Mouse (Mus musculus) gastrocnemius, postnatal 4 days (tissue): Measurements from ENCODE around the gene Slc9a3r1. TPM values are rescaled to one million over a fixed set of nuclear protein-coding genes. Genes with fewer than 3 reads are reported as not detected.

Experiments used
- DNase-seq, 2 experiments: peaks; one replicate each; pipeline ENCODE4 v3.0.0; 2021 to 2022; ENCODE audit warnings: low spot score in 2 of 2, mixed read lengths in 2 of 2
- total RNA-seq, 2 experiments: library from RNA; stranded (reverse); gene quantifications; 2 replicates each; pipeline ENCODE4 v1.2.3; 2021

Slc9a3r1 gene
- total RNA-seq, 2 experiments from 2014 or later = 10.9 to 12.4 TPM

GRCm38 (mm10) chr11:115161578-115162204 is 1.4 kb upstream of the Slc9a3r1 start:
- DNase-seq = no peak

- no peak for DNase-seq
Measured at GRCm38 (mm10) chr11:115162205-115162601, 938 bp upstream of the Slc9a3r1 start.

GRCm38 (mm10) chr11:115163568-115164150 is 518 bp downstream of the Slc9a3r1 start:
- DNase-seq = peak in 1 of 2 experiments; percentile 63

- DNase-seq = no peak
Measured at GRCm38 (mm10) chr11:115164341-115164975, 1.3 kb downstream of the Slc9a3r1 start.

- no peak for DNase-seq
Measured at GRCm38 (mm10) chr11:115164976-115165374, 1.8 kb downstream of the Slc9a3r1 start.

GRCm38 (mm10) chr11:115166776-115167175 is 3.6 kb downstream of the Slc9a3r1 start:
- no peak for DNase-seq

- no peak for DNase-seq
Measured at GRCm38 (mm10) chr11:115167631-115168249, 4.6 kb downstream of the Slc9a3r1 start.

GRCm38 (mm10) chr11:115169430-115169829 is 6.3 kb downstream of the Slc9a3r1 start:
- DNase-seq = no peak

- DNase-seq = no peak
Measured at GRCm38 (mm10) chr11:115171125-115171524, 8.0 kb downstream of the Slc9a3r1 start.

GRCm38 (mm10) chr11:115172825-115173287 is 9.7 kb downstream of the Slc9a3r1 start:
- DNase-seq = no peak

- DNase-seq = no peak
Measured at GRCm38 (mm10) chr11:115173549-115174339, 10.6 kb downstream of the Slc9a3r1 start.

GRCm38 (mm10) chr11:115176399-115177190 is 13.5 kb downstream of the Slc9a3r1 start:
- no peak for DNase-seq

GRCm38 (mm10) chr11:115177559-115178195 is 14.5 kb downstream of the Slc9a3r1 start:
- DNase-seq = no peak

- DNase-seq = no peak
Measured at GRCm38 (mm10) chr11:115178766-115179165, 15.6 kb downstream of the Slc9a3r1 start.

GRCm38 (mm10) chr11:115179191-115179590 is 16.1 kb downstream of the Slc9a3r1 start:
- DNase-seq = no peak

GRCm38 (mm10) chr11:115179881-115180280 is 16.7 kb downstream of the Slc9a3r1 start:
- DNase-seq = no peak

GRCm38 (mm10) chr11:115181913-115182638 is 18.9 kb downstream of the Slc9a3r1 start:
- DNase-seq = peak; percentile 71 to 78

GRCm38 (mm10) chr11:115184973-115185372 is 21.8 kb downstream of the Slc9a3r1 start:
- no peak for DNase-seq

- DNase-seq = peak; percentile 99 to 100
Measured at GRCm38 (mm10) chr11:115187224-115187639, 24.1 kb downstream of the Slc9a3r1 start, which contains the start of gene Tmem104. Gene Tmem104, plus strand, starts transcription at chr11:115187487.
